Mouse (Mus musculus): Measurements from ENCODE around the gene Clec2l.

Clec2l gene

GRCm38 (mm10) chr6:38719229-38719628 is 56.4 kb downstream of the Clec2l start:
- no peak for DNase-seq

GRCm38 (mm10) chr6:38721361-38721760 is 58.5 kb downstream of the Clec2l start:
- no peak for DNase-seq

GRCm38 (mm10) chr6:38725515-38725914 is 62.6 kb downstream of the Clec2l start:
- DNase-seq: no peak
